Mouse (Mus musculus) c-Kit-positive CD71-positive TER-119-negative erythroid progenitor cells, embryonic 14.5 days (primary cell): ENCODE data around the gene Gm8246.
"Not testable (repeated sequence)": the region's sequence is repeated elsewhere in the genome, so short reads cannot be mapped to it uniquely, and the experiment has no call there.

Experiments
- DNase-seq: peaks from one replicate; pipeline ENCODE4 v3.0.0-alpha.2; 2013; ENCODE audit warnings: low read depth

Gm8246 gene

GRCm38 (mm10) chr14:5477730-5478129 lies at the start of gene Gm8246:
TSS of gene Gm8246 (minus strand) at chr14:5477830.
- DNase-seq: not testable (repeated sequence)

- not testable (repeated sequence) for DNase-seq
Measured at GRCm38 (mm10) chr14:5501374-5501773, 23.7 kb upstream of the Gm8246 start, which contains the start of gene Gm3488. TSS of gene Gm3488 (plus strand) at chr14:5501674.

GRCm38 (mm10) chr14:5483907-5484306 lies 6.3 kb upstream of the Gm8246 start, which contains the start of gene Gm3187:
TSS of gene Gm3187 (plus strand) at chr14:5484207.
- DNase-seq: not testable (repeated sequence)

DNA sequence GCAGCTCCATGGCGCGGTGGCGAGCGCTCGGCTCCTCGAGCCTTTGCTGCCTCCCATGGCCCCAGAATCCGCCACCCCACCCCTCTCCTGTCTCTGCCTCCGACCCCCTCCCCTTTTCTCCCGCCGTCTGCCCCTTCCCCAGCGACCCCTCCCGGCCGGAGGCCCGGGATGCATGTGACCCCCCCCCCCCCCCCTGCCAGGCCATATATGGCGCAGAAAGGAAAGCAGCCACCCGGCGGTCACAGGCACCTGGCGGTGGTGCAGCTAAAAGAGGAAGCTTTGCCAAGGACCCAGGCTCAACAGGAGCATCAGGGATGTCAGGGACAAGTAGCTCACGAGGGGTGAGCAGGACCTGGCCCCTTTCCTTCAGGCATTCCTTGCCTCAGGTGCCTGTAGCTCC lies 17.2 kb downstream of the Gm8246 start:
- not testable (repeated sequence) for DNase-seq

GRCm38 (mm10) chr14:5455367-5455766 lies 22.3 kb downstream of the Gm8246 start, which contains the start of gene Gm3194:
TSS of gene Gm3194 (minus strand) at chr14:5455467.
- DNase-seq: not testable (repeated sequence)
